Comparison of ENCODE assay signal across 38 mouse cellular contexts in the genomic region with DNA sequence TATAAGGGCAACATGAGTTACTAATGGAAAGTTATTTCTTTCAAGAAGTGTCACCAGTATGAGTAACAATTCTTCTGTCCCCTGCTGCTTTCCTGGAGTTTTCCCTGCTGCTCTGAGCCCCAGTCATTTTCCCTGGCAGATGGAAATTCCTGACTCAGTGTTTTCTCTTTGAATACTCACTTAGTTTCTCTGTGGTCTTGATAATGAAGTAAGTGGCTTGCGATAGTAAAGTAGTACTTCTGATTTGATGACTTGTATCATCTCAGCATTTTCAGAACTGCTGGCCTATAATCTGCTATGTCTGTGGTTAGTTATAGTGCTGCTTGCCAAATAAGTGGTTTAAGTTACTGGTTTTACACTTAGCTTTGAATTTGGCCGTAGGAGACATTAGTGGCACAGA. TPM values are rescaled to one million over a fixed set of nuclear protein-coding genes. Genes with fewer than 3 reads are reported as not detected.
A peak's percentile ranks its signal among the peaks of the same experiment; 100 is the strongest.
DNase-seq lines count a peak whose midpoint lies in the region; ATAC-seq and TF ChIP-seq lines count a peak whose summit lies in the region.
"Had no signal": no experiment of that assay in that cellular context is flagged by ENCODE, and none has a peak within 500 bp of the region (broad histone marks: within the 10 kb centered on the region; RNA-seq: fewer than 3 reads in every experiment).

No protein-coding gene starts in this region.

- intact Hi-C loops in heart, postnatal 36 days (cut with DNase I) = no loop called here
- intact Hi-C loops in left cerebral cortex, postnatal 4 days (cut with DNase I) = no loop called here

- H3K27ac ChIP-seq in layer of hippocampus, adult 2 months = peak overlapping the region; percentile 28; the same call in 1 of the 2 replicates
- H3K27ac ChIP-seq: embryonic facial prominence, embryonic 15.5 days; forebrain, embryonic 13.5 days; hindbrain, embryonic 14.5 days; kidney, embryonic 15.5 days; liver, embryonic 12.5 days; midbrain, embryonic 15.5 days; stomach, postnatal 0 days had no signal

- no peak for DNase-seq in layer of hippocampus, adult 2 months (ENCODE audit: low spot score in 2 of 2)
- no peak for DNase-seq in layer of hippocampus, adult 9-10 months (ENCODE audit: low spot score)
- peak; percentile 39 for DNase-seq in Muller cell, postnatal 12 days (ENCODE audit: inconsistent ontology term)
- no peak for DNase-seq in heart, postnatal 36 days
- DNase-seq in cerebellum, adult 8-10 months = no peak
- no peak for DNase-seq in left cerebral cortex, postnatal 4 days
- DNase-seq: adrenal gland, adult 2 months; adrenal gland, postnatal 36 days; cerebellum, adult 9-10 months; cerebellum, postnatal 36 days; embryo, embryonic 11 days; gastrocnemius, postnatal 25 days; heart, adult 18-20 months; kidney, adult 18-20 months; kidney, postnatal 25 days; liver, postnatal 0 days; lung, postnatal 36 days; right cerebral cortex, adult 18-20 months; spleen, adult 18-20 months; thymus, adult 18-20 months; thymus, postnatal 36 days had no signal

- ATAC-seq in inflammation-experienced regulatory T-cells, adult 6 months = peak; percentile 35
- ATAC-seq: activated CD4-positive, CD25-positive, alpha-beta regulatory T cell, adult 4 months; forebrain, embryonic 13.5 days; liver, embryonic 12.5 days; liver, postnatal 0 days; midbrain, embryonic 15.5 days had no signal

- TF ChIP-seq CTCF in layer of hippocampus, adult 2 months (conservative IDR thresholded peaks at IDR 0.05) = no peak

- H3K4me3 ChIP-seq in layer of hippocampus, adult 2 months = no peak overlapping the region
- H3K4me3 ChIP-seq: embryonic facial prominence, embryonic 15.5 days; forebrain, embryonic 13.5 days; kidney, embryonic 15.5 days; liver, embryonic 12.5 days; megakaryocyte, embryonic 14.5 days; midbrain, embryonic 15.5 days had no signal

RNA-seq across cellular contexts. Expression of gene Ccdc50, which starts 12.9 kb away (rescaled TPM):
- 10 to 100 TPM; 49.0 TPM for total RNA-seq in layer of hippocampus, adult 2 months (2021)
- polyA plus RNA-seq in inflammation-experienced regulatory T-cells, adult 6 months (2017; shearing (Covaris generic)) = 10 to 100 TPM; 30.2 to 37.0 (median 35.4) TPM
- 10 to 100 TPM; 36.9 to 38.6 TPM for total RNA-seq in heart, postnatal 36 days (2021)
- 100 to 1,000 TPM; 104 to 105 TPM for total RNA-seq in left cerebral cortex, postnatal 4 days (2021)

RNA-seq across cellular contexts. Expression of gene Uts2b, which starts 31.5 kb away (rescaled TPM):
- not detected for total RNA-seq in layer of hippocampus, adult 2 months (2021)
- polyA plus RNA-seq in inflammation-experienced regulatory T-cells, adult 6 months (2017; shearing (Covaris generic)) = not detected
- under 1 TPM in 1 of 2 experiments, not detected in 1; 0.61 TPM for total RNA-seq in heart, postnatal 36 days (2021)
- total RNA-seq in left cerebral cortex, postnatal 4 days (2021) = not detected
- total RNA-seq: adrenal gland, adult 2 months; adrenal gland, postnatal 36 days; gastrocnemius, postnatal 25 days; hematopoietic stem cell, adult 5-6 weeks; layer of hippocampus, adult 18-20 months; layer of hippocampus, postnatal 25 days; left cerebral cortex, adult 8-10 months; left cerebral cortex, postnatal 36 days; neutrophil, adult 5-6 weeks had no signal
- polyA plus RNA-seq: activated CD4-positive, CD25-positive, alpha-beta regulatory T cell, adult 4 months; adrenal gland, adult 2 months; C2C12; embryonic facial prominence, embryonic 15.5 days; forebrain, embryonic 13.5 days; kidney, embryonic 15.5 days; liver, embryonic 12.5 days; liver, postnatal 0 days; midbrain, embryonic 15.5 days had no signal
